Mouse (Mus musculus) R1 (cell line): ENCODE data around the gene Gm21028.

Source experiments
- DNase-seq: peaks from one replicate; pipeline ENCODE4 v3.0.0-alpha.2; 2018; ENCODE audit warnings: low read depth, low spot score

Gene Gm21028

GRCm38 (mm10) chr7:42578488-42578887, at the start of gene Gm21028:
Gene Gm21028, minus strand, starts transcription at chr7:42578588.
- DNase-seq = no peak

- DNase-seq = peak; percentile 52
Observed at GRCm38 (mm10) chr7:42595666-42596065, 17.3 kb upstream of the Gm21028 start.

GRCm38 (mm10) chr7:42592413-42592812, 14.0 kb upstream of the Gm21028 start, which contains the start of gene Zfp977:
Gene Zfp977, minus strand, starts transcription at chr7:42592547.
- DNase-seq = peak; percentile 96

GRCm38 (mm10) chr7:42591311-42591710, 12.9 kb upstream of the Gm21028 start:
- DNase-seq = peak; percentile 70

- peak; percentile 92 for DNase-seq
Observed at GRCm38 (mm10) chr7:42551766-42552165, 26.6 kb downstream of the Gm21028 start.
